Mouse (Mus musculus) midbrain, embryonic 11.5 days (tissue): ENCODE measurements at regions not wholly inside any gene's neighbourhood (a gene's known extent, or its start where the extent isn't known, plus 50 kb on each side); places are given as distances from the start of the nearest gene placed in this dataset.

Experiments
- ATAC-seq: fragments of 200-750 bp; cut with Nextera tagmentation; 2 replicates; pipeline ENCODE4 v1.8.0; 2017; ENCODE audit warnings: moderate TSS enrichment, moderate library complexity; ENCODE audit not compliant: low FRiP score
- DNase-seq: peaks from one replicate; pipeline ENCODE4 v3.0.0; 2015; ENCODE audit warnings: low spot score; ENCODE audit errors: missing footprints
- H3K27ac ChIP-seq: fragments of 300-500 bp; sonication (generic); 2 replicates; pipeline ENCODE4 v1.5.1; 2014; ENCODE audit warnings: low read depth, low read length
- H3K27me3 ChIP-seq: fragments of 300-500 bp; sonication (generic); 2 replicates; pipeline ENCODE4 v1.6.1; 2014; ENCODE audit warnings: mild to moderate bottlenecking, low read length, moderate library complexity, mixed read lengths; ENCODE audit not compliant: control insufficient read depth, insufficient read depth
- H3K36me3 ChIP-seq: fragments of 300-500 bp; sonication (generic); 2 replicates; pipeline ENCODE4 v1.6.1; 2014; ENCODE audit warnings: mild to moderate bottlenecking, low read length, moderate library complexity, mixed read lengths; ENCODE audit not compliant: control insufficient read depth, insufficient read depth
- H3K4me1 ChIP-seq: fragments of 300-500 bp; sonication (generic); 2 replicates; pipeline ENCODE4 v1.6.1; 2014; ENCODE audit warnings: low read length; ENCODE audit not compliant: control insufficient read depth, insufficient read depth
- H3K4me2 ChIP-seq: fragments of 300-500 bp; sonication (generic); 2 replicates; pipeline ENCODE4 v1.6.1; 2014; ENCODE audit warnings: mild to moderate bottlenecking, moderate library complexity
- H3K4me3 ChIP-seq: fragments of 300-500 bp; sonication (generic); 2 replicates; pipeline ENCODE4 v1.5.1; 2014; ENCODE audit warnings: low read depth, low read length
- H3K9ac ChIP-seq: fragments of 300-500 bp; sonication (generic); 2 replicates; pipeline ENCODE4 v1.6.1; 2014; ENCODE audit warnings: low read length
- H3K9me3 ChIP-seq: fragments of 300-500 bp; sonication (generic); 2 replicates; pipeline ENCODE4 v1.6.1; 2016; ENCODE audit warnings: low read length; ENCODE audit not compliant: control insufficient read depth
- WGBS: fragments of 180-500 bp; shearing (Covaris S2); extraction: QIAGEN DNeasy Blood & Tissue Kit; methylation state at CpG from one replicate; pipeline ENCODE4 v1.1.7; 2014; 5-methylcytosine and 5-hydroxymethylcytosine counted together

GRCm38 (mm10) chr13:37691855-37692445, 86.2 kb upstream of the Rreb1 start:
- no peaks in the 10 kb centered on the region for H3K27me3 ChIP-seq
- 88% methylated on average over 5 of the region's 5 CpGs for WGBS
- no peak overlapping the region for H3K9ac ChIP-seq
- no peak overlapping the region for H3K27ac ChIP-seq
- DNase-seq (no peak), ATAC-seq (no peak)
- H3K36me3 ChIP-seq, result no peaks in the 10 kb centered on the region
- H3K4me2 ChIP-seq, result no peak overlapping the region
- H3K4me3 ChIP-seq, result no peak overlapping the region
- no peaks in the 10 kb centered on the region for H3K4me1 ChIP-seq
- H3K9me3 ChIP-seq, result no peaks in the 10 kb centered on the region

- Histone ChIP-seq H3K4me1 (no peaks in the 10 kb centered on the region), H3K4me2 (no peak overlapping the region), H3K27me3 (no peaks in the 10 kb centered on the region), H3K9me3 (no peaks in the 10 kb centered on the region), H3K36me3 (no peaks in the 10 kb centered on the region), H3K4me3 (no peak overlapping the region), H3K9ac (no peak overlapping the region), H3K27ac (no peak overlapping the region)
- no peak for DNase-seq
- WGBS, result 86% methylated on average over 3 of the region's 3 CpGs
- ATAC-seq, result no peak
Observed at GRCm38 (mm10) chr13:37693617-37694016, 84.6 kb upstream of the Rreb1 start.

- Histone ChIP-seq H3K9me3 (no peaks in the 10 kb centered on the region), H3K9ac (no peak overlapping the region), H3K4me3 (no peak overlapping the region), H3K4me2 (no peak overlapping the region), H3K36me3 (no peaks in the 10 kb centered on the region), H3K27ac (no peak overlapping the region), H3K27me3 (no peaks in the 10 kb centered on the region), H3K4me1 (peaks cover 3% of the 10 kb centered on the region)
- ATAC-seq (no peak), DNase-seq (no peak)
- 70% methylated on average over 1 of the region's 1 CpGs for WGBS
Observed at GRCm38 (mm10) chr13:37704475-37704874, 73.7 kb upstream of the Rreb1 start.

- DNase-seq, result no peak
- no peak overlapping the region for H3K4me2 ChIP-seq
- H3K36me3 ChIP-seq, result no peaks in the 10 kb centered on the region
- no peak for ATAC-seq
- H3K4me1 ChIP-seq, result peaks cover 3% of the 10 kb centered on the region
- no peak overlapping the region for H3K4me3 ChIP-seq
- H3K9ac ChIP-seq, result no peak overlapping the region
- WGBS, result 85% methylated on average over 2 of the region's 2 CpGs
- H3K27ac ChIP-seq, result no peak overlapping the region
- no peaks in the 10 kb centered on the region for H3K9me3 ChIP-seq
- no peaks in the 10 kb centered on the region for H3K27me3 ChIP-seq
Observed at GRCm38 (mm10) chr13:37705482-37705881, 72.7 kb upstream of the Rreb1 start.

- no peaks in the 10 kb centered on the region for H3K4me1 ChIP-seq
- H3K9ac ChIP-seq, result no peak overlapping the region
- H3K36me3 ChIP-seq, result no peaks in the 10 kb centered on the region
- WGBS, result 86% methylated on average over 5 of the region's 5 CpGs
- no peak overlapping the region for H3K4me2 ChIP-seq
- H3K9me3 ChIP-seq, result no peaks in the 10 kb centered on the region
- no peak for ATAC-seq
- H3K27me3 ChIP-seq, result no peaks in the 10 kb centered on the region
- no peak overlapping the region for H3K4me3 ChIP-seq
- DNase-seq, result no peak
- H3K27ac ChIP-seq, result no peak overlapping the region
Observed at GRCm38 (mm10) chr13:37710913-37711312, 67.3 kb upstream of the Rreb1 start.

- no peak overlapping the region for H3K27ac ChIP-seq
- no peak overlapping the region for H3K9ac ChIP-seq
- H3K27me3 ChIP-seq, result no peaks in the 10 kb centered on the region
- H3K9me3 ChIP-seq, result no peaks in the 10 kb centered on the region
- H3K4me1 ChIP-seq, result no peaks in the 10 kb centered on the region
- no peak for ATAC-seq
- no peaks in the 10 kb centered on the region for H3K36me3 ChIP-seq
- no peak overlapping the region for H3K4me2 ChIP-seq
- no peak for DNase-seq
- H3K4me3 ChIP-seq, result no peak overlapping the region
- WGBS, result 87% methylated on average over 4 of the region's 4 CpGs
Observed at GRCm38 (mm10) chr13:37712908-37713496, 65.2 kb upstream of the Rreb1 start.

- DNase-seq, result no peak
- WGBS, result 55% methylated on average over 9 of the region's 9 CpGs
Observed at GRCm38 (mm10) chr13:37715058-37715712, 63.0 kb upstream of the Rreb1 start.

GRCm38 (mm10) chr13:37715770-37716693, 62.2 kb upstream of the Rreb1 start:
- Histone ChIP-seq H3K9me3 (no peaks in the 10 kb centered on the region), H3K27me3 (no peaks in the 10 kb centered on the region), H3K27ac (no peak overlapping the region), H3K4me3 (no peak overlapping the region), H3K4me1 (no peaks in the 10 kb centered on the region), H3K9ac (no peak overlapping the region), H3K4me2 (no peak overlapping the region), H3K36me3 (no peaks in the 10 kb centered on the region)
- DNase-seq (no peak), ATAC-seq (no peak)
- 79% methylated on average over 15 of the region's 15 CpGs for WGBS

More at GRCm38 (mm10) chr13:37715058-37715712, 63.0 kb upstream of the Rreb1 start:
- Histone ChIP-seq H3K9me3 (no peaks in the 10 kb centered on the region), H3K4me1 (no peaks in the 10 kb centered on the region), H3K4me2 (no peak overlapping the region), H3K9ac (no peak overlapping the region), H3K36me3 (no peaks in the 10 kb centered on the region), H3K27ac (no peak overlapping the region), H3K4me3 (no peak overlapping the region), H3K27me3 (no peaks in the 10 kb centered on the region)
- ATAC-seq, result no peak

- no peaks in the 10 kb centered on the region for H3K27me3 ChIP-seq
- no peaks in the 10 kb centered on the region for H3K9me3 ChIP-seq
- DNase-seq, result no peak
- no peak overlapping the region for H3K4me3 ChIP-seq
- 84% methylated on average over 1 of the region's 1 CpGs for WGBS
- no peak overlapping the region for H3K4me2 ChIP-seq
- no peak overlapping the region for H3K9ac ChIP-seq
- H3K27ac ChIP-seq, result no peak overlapping the region
- no peaks in the 10 kb centered on the region for H3K36me3 ChIP-seq
- no peaks in the 10 kb centered on the region for H3K4me1 ChIP-seq
- ATAC-seq, result no peak
Observed at GRCm38 (mm10) chr13:37717793-37718192, 60.4 kb upstream of the Rreb1 start.
